Mouse (Mus musculus) cortical plate, adult 2 months (tissue): Measurements from ENCODE around the gene Gpm6a.

Experiments
- CTCF ChIP-seq: fragments of 200-500 bp; IDR thresholded peaks from 2 replicates; pipeline ENCODE4 v1.5.1; 2011; ENCODE audit warnings: mild to moderate bottlenecking, control low read depth, low read length; ENCODE audit not compliant: insufficient read depth; ENCODE audit errors: extremely low read depth
- POLR2A ChIP-seq: fragments of 200-500 bp; IDR thresholded peaks from 2 replicates; pipeline ENCODE4 v1.6.1; 2011; ENCODE audit warnings: mild to moderate bottlenecking, low read length, control low read depth; ENCODE audit not compliant: insufficient read depth; ENCODE audit errors: extremely low read depth

- TF ChIP-seq CTCF, result no peak
- TF ChIP-seq POLR2A, result no peak
Measured at GRCm38 (mm10) chr8:55002398-55002797, 47.8 kb downstream of the Gpm6a start.
